In the genomic region with DNA sequence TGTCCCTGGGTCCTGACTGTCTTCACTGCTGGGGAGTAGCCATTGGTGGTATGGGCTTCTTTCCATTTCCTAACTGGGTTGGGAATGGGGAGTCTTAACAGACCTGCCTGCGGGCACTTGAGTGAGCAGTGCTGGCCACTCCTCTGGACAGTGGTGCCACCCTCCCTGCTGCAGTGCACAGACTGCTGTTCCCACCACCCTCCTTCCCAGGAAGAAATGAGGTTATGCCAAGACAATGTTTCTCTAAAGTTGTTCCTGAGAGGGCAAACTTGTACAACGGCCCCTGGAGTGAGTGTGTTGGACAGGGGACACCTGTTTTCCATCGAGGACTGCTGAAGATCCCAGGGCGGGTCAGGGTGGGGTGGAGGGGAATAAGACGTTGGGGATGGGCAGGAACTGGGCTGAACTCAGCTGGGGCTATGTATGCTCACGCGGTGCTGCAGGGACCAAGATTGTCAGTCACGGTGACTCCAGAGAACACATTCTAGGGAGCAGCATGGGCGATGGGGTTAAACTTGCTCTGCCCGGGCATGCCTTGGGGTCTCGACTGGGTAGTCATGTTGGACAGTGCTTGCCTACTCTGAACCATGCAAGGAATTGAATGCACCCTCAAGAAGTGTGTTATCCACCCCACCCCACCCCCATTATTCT, we compare ENCODE assay signal across 8 mouse cellular contexts. TPM values are rescaled to one million over a fixed set of nuclear protein-coding genes. Genes with fewer than 3 reads are reported as not detected.
A peak's percentile ranks its signal among the peaks of the same experiment; 100 is the strongest.
DNase-seq lines count a peak whose midpoint lies in the region; ATAC-seq and TF ChIP-seq lines count a peak whose summit lies in the region.

No protein-coding gene starts in this region.

- ATAC-seq in embryonic facial prominence, embryonic 14.5 days (ENCODE audit: low read depth), result no peak
- ATAC-seq in kidney, embryonic 16.5 days (ENCODE audit: low FRiP score, low TSS enrichment), result peak; percentile 20; the same call in 1 of the 2 replicates
- ATAC-seq in midbrain, postnatal 0 days (ENCODE audit: low FRiP score), result no peak

- no peak for DNase-seq in left cerebral cortex, adult 2 months (ENCODE audit: extremely low spot score in 1 of 2, low spot score in 2 of 2)
- DNase-seq in left cerebral cortex, postnatal 10 days (ENCODE audit: extremely low spot score in 1 of 2, low spot score in 2 of 2), result no peak
- DNase-seq in embryonic facial prominence, embryonic 14.5 days (ENCODE audit: low spot score), result no peak
- DNase-seq in midbrain, postnatal 0 days (ENCODE audit: low spot score), result no peak
- no peak for DNase-seq in ovary, postnatal 10 days (ENCODE audit: low spot score)
- no peak for DNase-seq in urinary bladder, postnatal 14 days (ENCODE audit: low spot score)
- DNase-seq in cerebellum, postnatal 36 days, result no peak

- peak overlapping the region; percentile 86 for H3K9ac ChIP-seq in embryonic facial prominence, embryonic 14.5 days (ENCODE audit: low read depth, low read length)
- peak overlapping the region; percentile 99 for H3K9ac ChIP-seq in kidney, embryonic 16.5 days (replicated peaks; ENCODE audit: low read length)
- H3K9ac ChIP-seq in midbrain, postnatal 0 days (replicated peaks; ENCODE audit: low read length, poor library complexity, severe bottlenecking), result peak overlapping the region; percentile 98

- H3K27me3 ChIP-seq in embryonic facial prominence, embryonic 14.5 days (replicated peaks; ENCODE audit: control insufficient read depth, insufficient read depth, low read length), result no peaks in the 10 kb centered on the region
- H3K27me3 ChIP-seq in kidney, embryonic 16.5 days (ENCODE audit: insufficient read depth, low read length), result no peaks in the 10 kb centered on the region
- H3K27me3 ChIP-seq in midbrain, postnatal 0 days (ENCODE audit: insufficient read depth, low read length), result no peaks in the 10 kb centered on the region

- no peak for TF ChIP-seq CTCF in left cerebral cortex, adult 2 months (IDR thresholded peaks at IDR 0.05)
- no peak for TF ChIP-seq CTCF in midbrain, postnatal 0 days (IDR thresholded peaks at IDR 0.05)

- 35% methylated on average over 11 of the region's 11 CpGs for WGBS in embryonic facial prominence, embryonic 14.5 days
- 32% methylated on average over 11 of the region's 11 CpGs for WGBS in kidney, embryonic 16.5 days
- WGBS in midbrain, postnatal 0 days, result 50% methylated on average over 11 of the region's 11 CpGs

- intact Hi-C loops in left cerebral cortex, adult 2 months (cut with DNase I), result loop anchor here (1.0 to 2.0 kb wide), 3 partner anchors 10 to 37 kb away; a partner anchor contains a TSS
- intact Hi-C loops in left cerebral cortex, postnatal 10 days (cut with DNase I), result loop anchor here (2.0 kb wide), 1 partner anchor 45 kb away; no protein-coding TSS in a partner anchor

- H3K36me3 ChIP-seq in embryonic facial prominence, embryonic 14.5 days (ENCODE audit: control insufficient read depth, insufficient read depth, low read length), result peaks cover 21% of the 10 kb centered on the region; the same call in 1 of the 2 replicates
- H3K36me3 ChIP-seq in kidney, embryonic 16.5 days (ENCODE audit: insufficient read depth, low read length), result no peaks in the 10 kb centered on the region
- no peaks in the 10 kb centered on the region for H3K36me3 ChIP-seq in midbrain, postnatal 0 days (ENCODE audit: insufficient read depth, low read length)

- peaks cover 51% of the 10 kb centered on the region for H3K4me1 ChIP-seq in embryonic facial prominence, embryonic 14.5 days (ENCODE audit: control insufficient read depth, insufficient read depth, low read length)
- peaks cover 48% of the 10 kb centered on the region for H3K4me1 ChIP-seq in kidney, embryonic 16.5 days (ENCODE audit: insufficient read depth, low read length)
- H3K4me1 ChIP-seq in midbrain, postnatal 0 days (ENCODE audit: insufficient read depth, low read length), result peaks cover 30% of the 10 kb centered on the region

- H3K27ac ChIP-seq in left cerebral cortex, adult 2 months, result peak overlapping the region; percentile 97
- H3K27ac ChIP-seq in embryonic facial prominence, embryonic 14.5 days (replicated peaks; ENCODE audit: low read depth, low read length), result no peak overlapping the region; the same call in 1 of the 2 replicates
- peak overlapping the region; percentile 93 for H3K27ac ChIP-seq in kidney, embryonic 16.5 days (ENCODE audit: low read length)
- H3K27ac ChIP-seq in midbrain, postnatal 0 days (ENCODE audit: low read depth, low read length), result peak overlapping the region; percentile 88

- peak overlapping the region; percentile 63 for H3K4me2 ChIP-seq in embryonic facial prominence, embryonic 14.5 days (ENCODE audit: low read depth, low read length)
- H3K4me2 ChIP-seq in kidney, embryonic 16.5 days (replicated peaks; ENCODE audit: low read depth, low read length), result peak overlapping the region; percentile 95
- peak overlapping the region; percentile 82 for H3K4me2 ChIP-seq in midbrain, postnatal 0 days (ENCODE audit: low read depth, low read length, poor library complexity, severe bottlenecking)

- H3K9me3 ChIP-seq in embryonic facial prominence, embryonic 14.5 days (ENCODE audit: control insufficient read depth, low read length), result no peaks in the 10 kb centered on the region
- H3K9me3 ChIP-seq in kidney, embryonic 16.5 days (ENCODE audit: low read length), result no peaks in the 10 kb centered on the region
- H3K9me3 ChIP-seq in midbrain, postnatal 0 days (ENCODE audit: low read length), result no peaks in the 10 kb centered on the region

- H3K4me3 ChIP-seq in left cerebral cortex, adult 2 months, result peak overlapping the region; percentile 100
- peak overlapping the region; percentile 73 for H3K4me3 ChIP-seq in embryonic facial prominence, embryonic 14.5 days (ENCODE audit: low read depth, low read length)
- peak overlapping the region; percentile 93 for H3K4me3 ChIP-seq in kidney, embryonic 16.5 days (ENCODE audit: low read length)
- peak overlapping the region; percentile 91 for H3K4me3 ChIP-seq in midbrain, postnatal 0 days (ENCODE audit: low read depth, low read length)

RNA-seq across cellular contexts. Expression of a gene that starts 1.5 kb away (rescaled TPM):
- 100 to 1,000 TPM; 380 to 388 TPM for total RNA-seq in left cerebral cortex, adult 2 months (2021)
- 100 to 1,000 TPM; 344 to 359 TPM for total RNA-seq in left cerebral cortex, postnatal 10 days (2021)
- 635 and 636 TPM in 2 replicates for polyA plus RNA-seq in embryonic facial prominence, embryonic 14.5 days (2014; fragmentation: Nextera tagmentation; extraction: Ambion mirVana)
- 643 and 698 TPM in 2 replicates for polyA plus RNA-seq in kidney, embryonic 16.5 days (2015; fragmentation: Nextera tagmentation; extraction: Ambion mirVana)
- total RNA-seq in midbrain, postnatal 0 days (2014; rRNA removed), result 454 and 542 TPM in 2 replicates
- polyA plus RNA-seq in midbrain, postnatal 0 days (2015; fragmentation: Nextera tagmentation; extraction: Ambion mirVana), result 511 and 569 TPM in 2 replicates

RNA-seq across cellular contexts. Expression of a gene that starts 15.0 kb away (rescaled TPM):
- total RNA-seq in left cerebral cortex, adult 2 months (2021), result 10 to 100 TPM; 38.0 to 41.5 TPM
- total RNA-seq in left cerebral cortex, postnatal 10 days (2021), result 10 to 100 TPM; 43.9 to 45.2 TPM
- 52.2 and 66.7 TPM in 2 replicates for polyA plus RNA-seq in embryonic facial prominence, embryonic 14.5 days (2014; fragmentation: Nextera tagmentation; extraction: Ambion mirVana)
- polyA plus RNA-seq in kidney, embryonic 16.5 days (2015; fragmentation: Nextera tagmentation; extraction: Ambion mirVana), result 104 and 120 TPM in 2 replicates
- total RNA-seq in midbrain, postnatal 0 days (2014; rRNA removed), result 71.3 and 92.4 TPM in 2 replicates
- polyA plus RNA-seq in midbrain, postnatal 0 days (2015; fragmentation: Nextera tagmentation; extraction: Ambion mirVana), result 101 and 103 TPM in 2 replicates

RNA-seq across cellular contexts. Expression of a gene that starts 40.4 kb away (rescaled TPM):
- not detected for total RNA-seq in left cerebral cortex, adult 2 months (2021)
- under 1 TPM; 0.21 to 0.26 TPM for total RNA-seq in left cerebral cortex, postnatal 10 days (2021)
- polyA plus RNA-seq in embryonic facial prominence, embryonic 14.5 days (2014; fragmentation: Nextera tagmentation; extraction: Ambion mirVana), result 14.7 and 18.2 TPM in 2 replicates
- polyA plus RNA-seq in kidney, embryonic 16.5 days (2015; fragmentation: Nextera tagmentation; extraction: Ambion mirVana), result 6.0 and 6.9 TPM in 2 replicates
- 1.3 and 1.7 TPM in 2 replicates for total RNA-seq in midbrain, postnatal 0 days (2014; rRNA removed)
- 0.94 and 1.6 TPM in 2 replicates for polyA plus RNA-seq in midbrain, postnatal 0 days (2015; fragmentation: Nextera tagmentation; extraction: Ambion mirVana)

RNA-seq across cellular contexts. Expression of a gene that starts 49.2 kb away (rescaled TPM):
- total RNA-seq in left cerebral cortex, adult 2 months (2021), result under 1 TPM in 1 of 2 experiments, not detected in 1; 0.07 TPM
- total RNA-seq in left cerebral cortex, postnatal 10 days (2021), result under 1 TPM; 0.26 to 0.32 TPM
- polyA plus RNA-seq in embryonic facial prominence, embryonic 14.5 days (2014; fragmentation: Nextera tagmentation; extraction: Ambion mirVana), result 3.5 TPM in 2 replicates
- 1.5 and 1.6 TPM in 2 replicates for polyA plus RNA-seq in kidney, embryonic 16.5 days (2015; fragmentation: Nextera tagmentation; extraction: Ambion mirVana)
- total RNA-seq in midbrain, postnatal 0 days (2014; rRNA removed), result 0.19 and 0.38 TPM in 2 replicates
- 0.37 and 0.38 TPM in 2 replicates for polyA plus RNA-seq in midbrain, postnatal 0 days (2015; fragmentation: Nextera tagmentation; extraction: Ambion mirVana)

RNA-seq across cellular contexts. Expression of a gene that starts 52.1 kb away (rescaled TPM):
- 1 to 10 TPM in 1 of 2 experiments, under 1 TPM in 1; 0.61 to 1.2 TPM for total RNA-seq in left cerebral cortex, adult 2 months (2021)
- total RNA-seq in left cerebral cortex, postnatal 10 days (2021), result 1 to 10 TPM; 1.4 to 2.1 TPM
- polyA plus RNA-seq in embryonic facial prominence, embryonic 14.5 days (2014; fragmentation: Nextera tagmentation; extraction: Ambion mirVana), result 1.9 and 2.0 TPM in 2 replicates
- polyA plus RNA-seq in kidney, embryonic 16.5 days (2015; fragmentation: Nextera tagmentation; extraction: Ambion mirVana), result 9.2 and 9.8 TPM in 2 replicates
- total RNA-seq in midbrain, postnatal 0 days (2014; rRNA removed), result 0.44 and 1.4 TPM in 2 replicates
- 0.87 and 1.2 TPM in 2 replicates for polyA plus RNA-seq in midbrain, postnatal 0 days (2015; fragmentation: Nextera tagmentation; extraction: Ambion mirVana)
